Mouse (Mus musculus) 3T3-L1 (cell line): ENCODE measurements around the gene Gng2.
A peak's percentile ranks its signal among the peaks of the same experiment; 100 is the strongest.

Experiments
- DNase-seq: peaks from one replicate; pipeline ENCODE4 v3.0.0-alpha.2; 2015; ENCODE audit warnings: low read depth, low spot score

The Gng2 gene

GRCm38 (mm10) chr14:19977271-19978024, at the start of gene Gng2:
TSS of gene Gng2 (minus strand) at chr14:19977627.
- no peak for DNase-seq

- no peak for DNase-seq
Measured at GRCm38 (mm10) chr14:20024888-20025719, 47.7 kb upstream of the Gng2 start.

- DNase-seq = no peak
Measured at GRCm38 (mm10) chr14:20023939-20024338, 46.5 kb upstream of the Gng2 start.

- no peak for DNase-seq
Measured at GRCm38 (mm10) chr14:20019486-20019885, 42.1 kb upstream of the Gng2 start.

GRCm38 (mm10) chr14:20012506-20013275, 35.3 kb upstream of the Gng2 start:
- DNase-seq = no peak

- DNase-seq = no peak
Measured at GRCm38 (mm10) chr14:20007446-20007845, 30.0 kb upstream of the Gng2 start.

- no peak for DNase-seq
Measured at GRCm38 (mm10) chr14:20004777-20005289, 27.4 kb upstream of the Gng2 start.

GRCm38 (mm10) chr14:19996853-19997252, 19.4 kb upstream of the Gng2 start:
- DNase-seq = no peak

- no peak for DNase-seq
Measured at GRCm38 (mm10) chr14:19995943-19996342, 18.5 kb upstream of the Gng2 start.

GRCm38 (mm10) chr14:19994068-19994467, 16.6 kb upstream of the Gng2 start:
- no peak for DNase-seq

GRCm38 (mm10) chr14:19993570-19993883, 16.1 kb upstream of the Gng2 start:
- DNase-seq = no peak

- no peak for DNase-seq
Measured at GRCm38 (mm10) chr14:19992873-19993569, 15.6 kb upstream of the Gng2 start.

- no peak for DNase-seq
Measured at GRCm38 (mm10) chr14:19991861-19992260, 14.4 kb upstream of the Gng2 start.

GRCm38 (mm10) chr14:19990436-19990993, 13.1 kb upstream of the Gng2 start:
- DNase-seq = no peak

- DNase-seq = no peak
Measured at GRCm38 (mm10) chr14:19988410-19988809, 11.0 kb upstream of the Gng2 start.

- DNase-seq = no peak
Measured at GRCm38 (mm10) chr14:19987358-19987834, 10.0 kb upstream of the Gng2 start.

GRCm38 (mm10) chr14:19986614-19987357, 9.4 kb upstream of the Gng2 start:
- peak; percentile 83 for DNase-seq

- no peak for DNase-seq
Measured at GRCm38 (mm10) chr14:19985912-19986613, 8.6 kb upstream of the Gng2 start.

GRCm38 (mm10) chr14:19985107-19985911, 7.9 kb upstream of the Gng2 start:
- peak; percentile 73 for DNase-seq
